Mouse (Mus musculus) c-Kit-positive CD71-negative TER-119-negative erythroid progenitor cells, embryonic 14.5 days (primary cell): ENCODE measurements around the gene Dlx4.

Source experiments
- DNase-seq: peaks from one replicate; pipeline ENCODE4 v3.0.0-alpha.2; 2013; ENCODE audit warnings: low read depth

The Dlx4 gene

GRCm38 (mm10) chr11:95142980-95143575 lies 3.0 kb downstream of the Dlx4 start:
- DNase-seq: no peak

GRCm38 (mm10) chr11:95142258-95142657 lies 3.8 kb downstream of the Dlx4 start:
- no peak for DNase-seq

DNA sequence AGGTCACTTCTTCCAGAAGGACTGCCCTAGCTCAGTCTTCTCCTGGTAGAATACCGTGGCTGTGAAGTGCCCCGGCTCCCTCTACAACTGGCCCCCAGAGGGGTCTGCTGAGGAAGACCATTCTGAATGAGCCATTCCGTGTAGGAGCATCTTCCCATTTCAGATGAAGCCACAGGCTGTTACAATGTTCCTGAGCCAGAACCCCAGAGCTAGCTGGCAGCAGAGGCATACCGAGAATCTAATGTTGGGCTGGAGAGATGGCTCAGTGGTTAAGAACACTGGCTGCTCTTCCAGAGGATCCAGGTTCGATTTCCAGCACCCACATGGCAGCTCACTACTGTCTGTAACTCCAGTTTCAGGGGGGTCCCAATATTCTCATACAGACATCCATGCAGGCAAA lies 6.2 kb downstream of the Dlx4 start:
- DNase-seq: no peak

DNA sequence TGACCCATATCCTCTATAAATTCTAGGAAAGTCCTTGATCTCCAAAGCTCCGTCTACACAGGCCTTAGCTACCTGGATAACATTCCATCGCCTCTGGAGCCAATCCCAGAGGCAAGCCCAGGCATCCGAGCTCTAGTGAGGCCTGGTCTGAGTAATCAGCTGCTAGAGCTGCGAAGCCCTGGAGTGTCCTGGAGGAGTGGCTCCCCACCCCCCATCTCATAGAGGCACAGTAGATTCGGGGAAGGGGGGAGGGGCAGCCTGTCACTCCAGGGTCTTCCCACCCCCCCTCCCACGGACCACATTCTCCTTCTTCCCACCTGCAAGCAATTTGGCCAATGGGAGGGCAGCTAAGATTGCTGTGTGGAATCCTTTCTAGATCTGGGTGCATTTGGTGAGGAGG lies 8.8 kb downstream of the Dlx4 start:
- DNase-seq: no peak

GRCm38 (mm10) chr11:95133321-95133720 lies 12.7 kb downstream of the Dlx4 start:
- no peak for DNase-seq

DNA sequence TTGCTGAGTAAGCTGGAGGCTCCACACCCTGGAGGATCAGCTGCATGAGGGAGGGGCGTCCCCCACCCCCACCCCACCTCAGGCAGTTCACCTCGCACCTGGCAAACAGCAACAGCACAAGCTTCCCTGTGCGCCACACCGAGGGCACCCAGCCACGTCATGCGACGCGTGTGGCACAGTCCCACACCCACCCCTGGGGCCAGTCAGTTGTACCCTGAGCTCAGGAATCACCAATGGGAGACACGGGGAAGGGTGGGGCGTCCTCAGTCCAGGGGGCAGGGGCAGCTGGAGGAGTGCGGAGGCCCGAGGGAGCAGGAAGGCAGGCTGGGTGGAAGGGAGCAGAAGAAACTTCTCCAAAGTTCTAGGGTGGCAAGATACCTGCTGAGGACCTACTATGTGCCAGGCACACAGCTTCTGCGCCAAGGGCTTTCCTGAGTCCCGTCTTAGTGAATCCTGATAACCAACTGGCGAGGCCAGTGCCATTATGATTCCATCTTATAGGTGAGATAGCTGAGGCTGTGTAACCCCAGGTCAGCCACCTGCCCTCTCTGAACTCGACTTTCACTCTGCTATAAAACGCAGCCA lies 15.3 kb downstream of the Dlx4 start:
- no peak for DNase-seq

GRCm38 (mm10) chr11:95128359-95128758 lies 17.7 kb downstream of the Dlx4 start:
- DNase-seq: no peak

DNA sequence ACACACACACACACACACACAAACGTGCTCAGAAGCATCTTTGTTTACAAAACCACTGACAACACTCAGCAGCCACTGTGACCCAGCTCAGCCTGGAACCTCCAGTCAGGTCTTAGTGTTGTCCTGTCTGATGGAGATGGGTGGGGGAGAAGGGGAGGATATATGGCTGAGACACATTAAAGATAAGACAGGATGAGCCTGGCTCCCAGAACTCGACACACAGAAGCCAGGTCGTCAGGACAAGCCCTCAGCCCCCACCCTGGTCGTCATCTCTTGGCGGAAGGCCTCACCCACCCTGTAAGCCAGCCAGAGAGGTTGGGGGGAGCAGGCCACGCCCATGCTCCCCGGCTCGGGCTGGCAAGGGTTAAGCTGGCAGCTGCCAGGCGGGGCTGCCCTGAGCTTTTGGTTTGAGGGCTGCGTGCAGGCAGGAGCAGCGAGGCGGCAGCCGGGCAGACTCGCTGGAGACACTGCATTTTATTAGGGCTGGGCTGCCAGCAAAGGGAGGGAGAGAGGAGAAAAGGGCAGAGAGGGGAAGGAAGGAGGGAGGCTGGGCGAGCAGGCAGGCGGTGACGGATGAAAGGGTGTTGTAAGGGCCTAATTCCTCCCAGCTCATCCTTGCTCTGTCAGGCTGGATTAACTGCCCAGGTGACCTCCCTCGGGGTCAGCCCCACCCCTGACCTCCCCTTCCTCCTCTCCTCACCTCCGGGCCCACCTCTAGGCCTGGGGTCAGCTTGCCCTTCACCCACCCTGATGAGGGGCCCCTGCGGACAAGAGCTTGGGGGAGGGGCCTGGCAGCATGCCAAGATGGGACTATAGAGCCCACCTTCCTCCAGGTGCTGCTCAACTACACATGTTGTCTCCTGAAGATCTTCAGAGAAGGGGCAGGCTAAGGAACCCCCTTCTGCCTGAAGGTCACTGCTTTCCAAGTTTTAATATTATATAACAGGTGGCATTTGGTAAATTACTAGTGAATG lies 19.5 kb downstream of the Dlx4 start:
- no peak for DNase-seq

GRCm38 (mm10) chr11:95125366-95125948 lies 20.6 kb downstream of the Dlx4 start:
- no peak for DNase-seq

- no peak for DNase-seq
Measured at GRCm38 (mm10) chr11:95122100-95122489, 24.0 kb downstream of the Dlx4 start.

DNA sequence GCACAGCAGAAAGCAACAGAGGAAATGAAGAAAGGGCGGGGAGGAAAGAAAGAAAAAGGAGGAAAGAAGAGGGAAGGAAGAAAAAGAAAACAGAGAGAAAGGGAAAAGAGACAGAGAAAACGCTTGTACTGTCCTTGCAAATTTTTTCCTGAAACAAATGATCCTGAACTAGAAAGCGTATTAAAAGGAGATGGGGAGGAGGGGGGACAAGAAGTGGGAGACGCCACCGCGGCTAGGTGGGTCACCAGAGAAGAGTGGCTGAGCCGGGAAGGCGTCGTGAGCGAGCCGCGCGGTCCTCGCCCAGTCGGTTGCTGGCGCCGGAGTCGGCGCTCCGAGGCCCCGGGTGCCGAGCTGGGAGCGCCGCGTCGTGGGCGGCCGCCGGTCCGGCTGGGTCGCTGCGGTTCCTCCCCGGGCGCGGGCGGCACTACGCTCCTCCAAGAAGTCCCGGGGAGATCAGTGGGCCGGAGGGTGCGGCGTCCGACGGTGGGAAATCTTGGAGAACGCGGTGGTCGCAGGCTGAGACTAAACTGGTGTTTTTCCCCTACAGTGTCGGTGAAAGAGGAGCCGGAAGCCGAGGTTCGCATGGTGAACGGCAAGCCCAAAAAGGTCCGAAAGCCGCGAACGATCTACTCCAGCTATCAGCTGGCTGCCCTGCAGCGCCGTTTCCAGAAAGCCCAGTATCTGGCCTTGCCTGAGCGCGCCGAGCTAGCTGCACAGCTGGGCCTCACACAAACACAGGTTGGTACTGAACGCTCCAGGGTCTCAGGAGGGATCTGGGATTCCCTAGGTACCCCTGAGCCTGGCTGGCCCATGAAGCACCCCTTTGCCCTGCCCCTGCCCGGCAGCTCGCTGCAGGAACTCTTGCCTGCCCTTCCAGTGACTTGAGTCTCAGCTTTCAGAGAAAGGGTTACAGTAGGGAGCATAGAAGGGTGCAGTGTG lies 24.6 kb downstream of the Dlx4 start:
- no peak for DNase-seq

DNA sequence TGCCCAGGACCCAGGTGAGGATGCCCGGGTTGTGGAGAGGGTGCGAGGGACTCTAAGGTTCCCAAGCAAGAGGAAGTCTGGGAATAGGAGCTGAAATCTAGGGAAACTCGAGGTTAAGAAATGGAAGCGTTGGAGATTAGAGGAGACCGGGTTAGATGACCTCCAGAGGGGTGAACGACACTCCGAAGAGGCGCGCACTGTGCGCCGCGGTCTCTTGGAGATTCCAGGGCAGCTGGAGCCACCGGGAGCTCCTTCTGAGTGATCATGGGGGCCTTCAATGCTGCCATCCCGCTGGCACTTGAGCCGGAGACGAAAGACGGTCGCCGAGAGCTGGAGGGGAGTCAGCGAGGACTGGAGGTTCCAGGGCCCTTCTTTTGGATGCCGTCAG lies 25.4 kb downstream of the Dlx4 start:
- no peak for DNase-seq

- DNase-seq: no peak
Measured at GRCm38 (mm10) chr11:95119990-95120632, 26.0 kb downstream of the Dlx4 start, which contains the start of gene Dlx3. Gene Dlx3, plus strand, starts transcription at chr11:95120119.

GRCm38 (mm10) chr11:95118505-95118904 lies 27.6 kb downstream of the Dlx4 start:
- DNase-seq: peak; percentile 53

- peak; percentile 65 for DNase-seq
Measured at GRCm38 (mm10) chr11:95117030-95117429, 29.0 kb downstream of the Dlx4 start.

DNA sequence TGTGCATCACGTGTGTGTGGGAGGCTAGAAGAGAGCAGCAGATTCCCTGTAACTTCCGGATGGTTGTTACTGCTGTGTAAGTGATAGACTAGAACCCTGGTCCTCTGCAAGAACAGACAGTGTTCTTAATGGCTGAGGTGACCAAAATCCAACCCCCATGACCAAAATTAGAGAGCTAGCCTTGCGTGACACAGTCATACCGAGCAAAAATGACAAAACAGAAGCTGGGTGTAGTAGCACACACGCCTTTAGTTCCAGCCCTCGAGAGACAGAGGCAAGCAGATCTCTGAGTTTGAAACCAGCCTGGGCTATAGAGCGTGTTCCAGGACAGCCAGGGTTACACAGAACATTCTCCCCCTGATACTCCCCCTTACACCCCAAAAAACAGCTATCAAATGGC lies 36.0 kb downstream of the Dlx4 start:
- DNase-seq: no peak

- no peak for DNase-seq
Measured at GRCm38 (mm10) chr11:95109000-95109399, 37.1 kb downstream of the Dlx4 start.

- no peak for DNase-seq
Measured at GRCm38 (mm10) chr11:95106440-95107236, 39.4 kb downstream of the Dlx4 start.

DNA sequence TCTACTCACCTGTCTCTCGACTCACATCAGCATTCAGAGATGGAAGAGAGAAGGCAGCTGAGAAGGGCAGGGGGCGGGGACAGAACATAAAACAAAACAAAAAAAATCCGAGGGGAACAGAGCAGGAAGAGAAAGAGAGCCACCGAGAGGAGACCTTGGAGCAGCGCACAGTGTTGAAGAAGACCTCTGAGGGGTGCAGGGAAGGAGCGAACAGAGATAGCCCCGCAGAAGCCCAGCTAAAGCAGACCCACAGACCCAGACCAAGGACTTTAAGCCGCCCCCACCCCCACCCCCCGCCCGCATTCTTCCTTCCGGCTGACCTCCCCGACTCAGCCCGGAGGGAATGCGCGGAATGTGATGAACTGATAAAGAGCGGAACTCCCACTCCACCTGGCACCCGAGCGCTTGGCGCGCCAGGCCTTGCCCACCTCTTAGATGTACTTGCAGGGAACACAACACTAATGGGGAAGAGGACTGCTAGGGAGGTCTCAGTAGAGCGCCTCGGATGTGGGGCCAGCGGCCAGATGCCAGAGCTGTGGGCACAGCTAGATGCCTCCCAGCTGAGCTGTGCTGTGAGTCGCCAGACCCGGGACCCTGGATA lies 40.7 kb downstream of the Dlx4 start:
- no peak for DNase-seq

DNA sequence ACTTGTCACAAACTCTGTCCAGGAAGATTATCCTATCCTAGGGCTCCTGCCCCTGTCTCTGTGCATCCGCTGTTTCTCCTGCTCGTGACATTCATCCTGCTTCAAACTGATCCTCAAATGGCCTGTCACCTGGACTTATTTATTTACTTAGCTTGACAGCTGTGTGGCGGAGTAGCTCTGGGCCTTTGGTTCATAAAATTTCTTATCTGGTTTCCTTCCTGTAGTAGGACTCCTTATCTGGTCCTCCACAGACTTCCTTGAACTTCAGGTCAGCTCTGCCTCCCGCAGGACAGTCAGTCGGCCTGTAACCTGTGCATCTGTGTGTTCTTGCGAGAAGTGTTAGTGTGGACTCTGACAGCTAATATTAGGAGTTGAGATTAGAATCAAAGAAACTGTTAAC lies 41.8 kb downstream of the Dlx4 start:
- DNase-seq: no peak
